Mouse (Mus musculus) brain, embryonic 18.5 days (tissue): ENCODE measurements around the gene Ciapin1.
A peak's percentile ranks its signal among the peaks of the same experiment; 100 is the strongest.
"Not testable (repeated sequence)": the region's sequence is repeated elsewhere in the genome, so short reads cannot be mapped to it uniquely, and the experiment has no call there.

ENCODE experiments used
- DNase-seq: peaks from one replicate; pipeline ENCODE4 v3.0.0-alpha.2; 2012; ENCODE audit warnings: low read depth, low spot score

The Ciapin1 gene

DNA sequence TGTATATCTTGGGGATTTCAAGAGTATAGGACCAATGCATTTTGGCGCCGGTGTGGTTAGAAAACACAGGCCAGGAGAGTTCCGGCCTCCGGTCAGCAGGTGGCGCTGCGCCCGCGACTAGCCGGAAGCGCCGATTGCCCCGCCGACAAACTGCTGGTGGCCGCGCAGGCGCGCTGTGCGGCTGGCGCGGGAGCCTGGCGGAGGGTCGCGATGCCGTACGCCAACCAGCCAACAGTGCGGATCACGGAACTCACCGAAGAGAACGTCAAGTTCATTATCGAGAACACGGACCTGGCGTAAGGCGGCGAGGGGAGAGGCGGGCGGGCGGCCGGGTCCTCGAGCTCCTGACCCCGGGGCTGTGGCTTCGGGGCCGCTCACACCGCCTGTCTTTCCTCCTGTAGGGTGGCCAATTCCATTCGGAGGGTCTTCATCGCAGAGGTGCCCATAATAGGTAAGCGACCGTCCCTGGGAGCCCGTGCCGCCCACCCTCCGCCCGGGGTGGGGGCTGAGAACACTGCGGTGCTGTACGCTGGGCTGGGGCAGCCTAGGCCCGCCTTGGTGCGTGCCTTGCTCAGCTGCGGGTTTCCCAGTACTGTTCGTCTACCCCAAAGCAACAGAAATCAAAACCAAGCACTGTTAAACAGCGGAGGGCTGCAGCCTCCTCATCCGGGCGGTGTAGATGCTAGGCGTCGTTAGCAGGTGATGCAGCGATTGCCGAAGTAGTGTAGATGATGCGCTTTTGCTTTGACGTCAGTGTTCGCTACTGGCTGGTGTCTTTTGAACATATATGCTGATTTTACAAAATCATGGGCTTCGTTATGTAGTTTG is 19.4 kb upstream of the Ciapin1 start, which contains the start of gene Polr2c:
Gene Polr2c, plus strand, starts transcription at position 105 of the 828 bp plus-strand sequence.
- no peak for DNase-seq

DNA sequence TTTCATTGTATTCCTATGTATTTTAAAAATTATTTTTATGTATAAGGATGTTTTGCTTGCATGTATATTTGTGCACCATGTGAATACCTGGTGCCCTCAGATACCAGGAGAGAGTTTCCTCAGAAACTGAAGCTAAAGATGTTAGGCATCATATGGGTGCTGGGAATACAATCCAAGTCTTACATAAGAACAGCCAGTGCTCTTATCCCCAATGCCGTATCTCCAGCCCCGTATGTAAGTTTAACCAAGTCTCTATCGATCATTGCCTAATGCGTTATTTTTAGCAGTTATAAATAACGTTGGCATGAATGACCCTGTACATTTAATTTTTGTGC is 18.8 kb upstream of the Ciapin1 start:
- no peak for DNase-seq

- DNase-seq: not testable (repeated sequence)
Observed at GRCm38 (mm10) chr8:94854761-94855160, 16.6 kb upstream of the Ciapin1 start.

DNA sequence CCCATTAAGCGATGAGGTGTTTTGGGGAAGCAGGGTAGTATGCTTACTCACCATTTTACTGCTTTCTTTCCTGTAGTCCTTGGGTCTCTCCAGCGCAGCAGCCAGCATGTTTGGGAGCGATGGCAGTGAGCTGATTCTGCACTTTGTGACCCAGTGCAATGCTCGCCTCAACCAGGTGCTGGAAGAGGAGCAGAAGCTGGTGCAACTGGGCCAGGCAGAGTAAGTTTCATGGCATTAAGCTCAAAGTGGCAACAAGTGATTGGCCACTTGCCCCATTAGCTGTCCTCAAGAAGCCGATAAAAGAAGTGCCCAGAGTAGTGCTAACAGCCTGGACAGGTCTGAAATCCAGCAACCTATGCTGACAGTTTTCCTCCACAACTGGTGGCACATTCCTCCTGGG is 11.9 kb upstream of the Ciapin1 start:
- no peak for DNase-seq

- DNase-seq: no peak
Observed at GRCm38 (mm10) chr8:94841183-94841582, 3.0 kb upstream of the Ciapin1 start.

- no peak for DNase-seq
Observed at GRCm38 (mm10) chr8:94838600-94838999, 442 bp upstream of the Ciapin1 start.

- no peak for DNase-seq
Observed at GRCm38 (mm10) chr8:94836456-94837240, 1.5 kb downstream of the Ciapin1 start.

DNA sequence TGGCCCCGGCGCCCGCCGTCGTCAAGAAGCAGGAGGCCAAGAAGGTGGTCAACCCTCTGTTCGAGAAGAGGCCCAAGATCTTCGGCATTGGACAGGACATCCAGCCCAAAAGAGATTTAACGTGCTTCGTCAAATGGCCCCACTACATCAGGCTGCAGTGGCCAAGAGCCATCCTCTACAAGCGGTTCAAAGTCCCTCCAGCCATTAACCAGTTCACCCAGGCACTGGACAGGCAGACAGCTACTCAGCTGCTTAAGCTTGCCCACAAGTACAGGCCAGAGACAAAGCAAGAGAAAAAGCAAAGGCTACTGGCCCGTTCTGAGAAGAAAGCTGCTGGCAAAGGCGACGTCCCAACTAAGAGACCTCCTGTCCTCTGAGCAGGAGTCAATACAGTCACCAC is 2.4 kb downstream of the Ciapin1 start:
- DNase-seq: not testable (repeated sequence)

DNA sequence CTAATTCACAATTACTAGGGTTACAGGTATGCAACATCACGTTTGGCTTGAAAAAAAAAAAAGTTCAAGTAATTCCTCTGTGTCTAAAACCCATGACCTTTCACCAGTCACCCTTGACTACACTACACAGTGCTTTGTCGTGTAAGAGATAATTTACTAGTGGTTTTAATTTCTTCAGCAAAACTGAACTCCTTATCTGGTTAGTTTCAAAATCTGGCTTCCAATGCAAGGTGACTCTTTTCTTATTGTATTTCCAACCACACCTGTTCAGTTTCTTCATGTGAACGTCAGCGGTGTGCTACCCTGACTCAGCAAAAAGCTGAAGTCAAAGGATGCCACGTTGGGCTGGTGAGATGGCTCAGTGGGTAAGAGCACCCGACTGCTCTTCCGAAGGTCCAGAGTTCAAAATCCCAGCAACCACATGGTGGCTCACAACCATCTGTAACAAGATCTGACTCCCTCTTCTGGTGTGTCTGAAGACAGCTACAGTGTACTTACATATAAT is 4.2 kb downstream of the Ciapin1 start:
- DNase-seq: not testable (repeated sequence)

DNA sequence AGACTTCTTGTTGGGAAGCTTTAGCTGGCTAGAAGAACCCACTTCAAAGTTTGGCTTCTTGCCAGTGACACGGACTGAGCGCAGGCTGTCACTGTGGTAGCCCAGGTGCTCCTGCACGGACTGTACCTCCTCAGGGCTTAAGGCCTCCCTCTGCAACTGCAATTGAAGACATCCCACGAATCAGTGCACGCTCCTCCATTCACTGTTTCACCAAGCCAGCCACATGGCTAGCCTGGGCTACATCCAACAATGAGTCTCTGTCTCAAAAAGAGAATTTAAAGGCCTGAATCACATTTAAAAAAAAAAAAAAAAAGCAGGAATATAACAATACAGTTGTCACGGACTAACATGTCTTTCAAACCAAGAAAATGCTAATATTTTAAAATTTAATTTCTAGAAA is 9.9 kb downstream of the Ciapin1 start:
- DNase-seq: no peak

DNA sequence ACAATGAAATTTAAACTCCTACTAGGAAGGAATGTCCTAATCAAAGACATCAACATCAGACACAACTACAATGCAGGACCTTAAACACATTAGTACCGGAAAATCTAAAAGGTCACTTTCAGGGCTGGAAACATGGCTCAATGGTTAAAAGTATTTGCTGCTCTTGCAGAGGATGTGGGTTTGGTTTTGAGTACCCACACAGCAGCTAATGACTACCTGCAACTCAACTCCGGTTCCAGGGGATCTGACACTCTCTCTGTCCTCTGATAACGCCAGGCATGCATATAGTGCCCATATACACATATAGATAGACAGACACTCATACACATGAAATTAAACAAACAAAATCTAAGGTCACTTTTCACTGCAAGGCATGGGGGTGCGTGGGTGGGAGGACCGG is 11.9 kb downstream of the Ciapin1 start:
- no peak for DNase-seq

- DNase-seq: no peak
Observed at GRCm38 (mm10) chr8:94825170-94825569, 13.0 kb downstream of the Ciapin1 start.

DNA sequence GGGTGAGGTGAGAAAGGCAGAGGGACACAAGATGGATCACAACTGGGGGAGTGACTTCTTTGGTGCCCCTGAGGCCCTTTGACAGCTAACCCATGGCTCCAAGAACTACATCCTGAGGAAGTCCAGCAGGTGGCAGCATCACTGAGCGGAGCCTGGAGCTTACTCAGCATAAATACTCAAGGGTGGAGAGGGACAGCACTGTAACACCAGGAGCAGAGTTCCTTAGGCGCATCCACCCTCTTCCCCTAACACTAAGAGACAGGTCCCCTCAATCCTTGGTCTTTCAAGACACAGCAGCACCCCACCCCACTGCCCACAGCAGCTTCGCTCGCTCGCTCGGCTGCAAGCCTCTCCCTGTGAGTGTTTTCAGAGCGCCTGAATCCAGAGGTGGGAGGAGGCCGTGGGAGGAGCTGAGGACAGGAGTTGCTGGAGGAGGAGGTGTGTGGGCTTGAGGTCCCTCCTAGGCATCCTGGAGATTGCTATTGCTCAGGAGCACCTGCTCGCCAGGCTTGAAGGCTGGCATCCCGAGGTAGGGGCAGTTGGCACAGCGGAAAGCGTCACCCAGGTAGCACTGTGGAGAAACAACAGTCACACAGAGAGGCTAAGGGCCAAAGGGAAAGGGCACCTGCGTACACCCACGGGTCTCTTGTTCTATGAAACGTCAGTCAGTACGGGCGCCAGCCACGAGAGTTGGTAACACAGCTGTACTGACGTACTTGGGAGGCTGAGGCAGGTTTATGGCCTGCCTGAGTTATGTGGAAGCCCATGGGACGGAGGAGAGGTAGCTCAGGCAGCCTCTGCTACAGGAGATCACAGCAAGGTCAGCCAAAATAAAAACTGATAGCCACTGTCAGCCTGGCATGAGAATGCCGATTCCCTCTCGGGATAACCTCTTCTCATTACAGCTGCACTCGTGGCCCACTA is 15.3 kb downstream of the Ciapin1 start:
- DNase-seq: no peak

GRCm38 (mm10) chr8:94821381-94821780 is 16.8 kb downstream of the Ciapin1 start:
- no peak for DNase-seq

GRCm38 (mm10) chr8:94820553-94820952 is 17.6 kb downstream of the Ciapin1 start:
- DNase-seq: no peak

GRCm38 (mm10) chr8:94819671-94820179 is 18.4 kb downstream of the Ciapin1 start:
- DNase-seq: no peak

- DNase-seq: no peak
Observed at GRCm38 (mm10) chr8:94817933-94818332, 20.2 kb downstream of the Ciapin1 start.

- no peak for DNase-seq
Observed at GRCm38 (mm10) chr8:94814556-94814955, 23.6 kb downstream of the Ciapin1 start.

GRCm38 (mm10) chr8:94812645-94813098 is 25.5 kb downstream of the Ciapin1 start:
- peak; percentile 82 for DNase-seq

GRCm38 (mm10) chr8:94811654-94812053 is 26.5 kb downstream of the Ciapin1 start:
- DNase-seq: no peak

- no peak for DNase-seq
Observed at GRCm38 (mm10) chr8:94810855-94811254, 27.3 kb downstream of the Ciapin1 start.
